Mouse (Mus musculus) left cerebral cortex, adult 9 months (tissue): ENCODE measurements around the gene Olfr804.

Source experiments
- DNase-seq, 2 experiments: peaks; one replicate each; pipeline ENCODE4 v3.0.0; 2022; ENCODE audit warnings: low spot score in 2 of 2

Gene Olfr804

GRCm38 (mm10) chr10:129702910-129703309, at the start of gene Olfr804:
Gene Olfr804, plus strand, starts transcription at chr10:129703210.
- DNase-seq, result no peak

DNA sequence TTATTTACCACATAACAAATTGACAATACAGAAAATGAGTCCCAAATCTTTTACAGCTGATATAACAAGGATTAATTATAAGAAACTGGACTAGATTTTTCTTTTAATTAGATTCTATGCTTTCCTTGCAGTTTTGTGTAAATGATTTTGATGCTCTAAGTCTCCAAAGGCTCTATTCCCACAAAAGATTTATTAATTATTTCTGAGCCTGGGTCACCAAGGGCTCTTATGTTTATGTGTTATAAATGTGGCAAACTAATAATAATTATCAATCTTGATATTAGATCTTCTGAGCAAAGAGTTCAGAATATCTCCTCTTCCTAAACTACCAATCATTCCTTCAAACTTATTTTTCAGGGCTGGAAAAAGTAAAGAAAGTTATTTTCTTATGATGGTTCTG, 45.6 kb upstream of the Olfr804 start, which contains the start of gene Olfr800:
Olfr800 (plus strand) TSS at position 301 of the 400 bp plus-strand sequence.
- DNase-seq, result no peak

GRCm38 (mm10) chr10:129673765-129674164, 29.2 kb upstream of the Olfr804 start, which contains the start of gene Olfr801:
Gene Olfr801, minus strand, starts transcription at chr10:129673865.
- DNase-seq, result no peak

DNA sequence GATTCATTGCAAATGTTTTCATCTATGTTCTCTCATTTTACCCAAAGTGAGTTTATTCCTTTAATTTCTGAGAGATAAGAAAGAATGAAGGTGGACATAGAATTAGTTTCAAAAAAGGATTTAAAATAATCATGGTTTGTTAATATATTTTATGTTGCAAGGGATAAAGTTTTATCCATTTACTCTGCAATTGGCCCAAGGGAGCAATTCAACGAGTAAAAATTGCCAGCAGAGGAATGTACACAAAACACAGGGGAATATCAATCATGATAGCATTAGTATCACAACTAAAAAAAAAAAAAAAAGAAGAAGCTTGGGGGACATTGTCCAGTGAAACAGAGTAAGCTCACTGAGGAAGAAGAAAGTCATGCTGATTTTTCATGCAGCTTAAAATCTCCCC, 14.9 kb upstream of the Olfr804 start, which contains the start of gene Olfr802:
Olfr802 (minus strand) TSS at position 101 of the 400 bp plus-strand sequence.
- DNase-seq, result no peak

DNA sequence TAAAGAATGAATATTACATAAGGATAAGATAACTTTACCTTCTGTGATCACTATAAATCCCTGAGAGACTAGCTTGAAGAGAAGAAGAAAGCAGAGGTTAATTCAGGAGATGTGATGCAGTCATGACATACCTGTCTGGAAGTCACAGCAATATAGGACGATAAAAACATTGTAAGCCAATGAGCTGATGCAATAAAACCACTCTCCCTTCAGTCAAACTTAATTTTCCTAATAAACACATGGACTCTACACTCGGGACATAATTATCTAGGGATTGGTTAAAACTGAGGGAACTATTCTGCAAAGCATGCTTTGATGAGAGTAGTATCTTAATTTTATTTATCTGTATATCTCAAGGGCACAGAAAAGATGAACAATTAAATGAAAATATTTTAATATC, 8.8 kb upstream of the Olfr804 start, which contains the start of gene Olfr803:
Olfr803 (minus strand) TSS at position 101 of the 400 bp plus-strand sequence.
- no peak for DNase-seq

DNA sequence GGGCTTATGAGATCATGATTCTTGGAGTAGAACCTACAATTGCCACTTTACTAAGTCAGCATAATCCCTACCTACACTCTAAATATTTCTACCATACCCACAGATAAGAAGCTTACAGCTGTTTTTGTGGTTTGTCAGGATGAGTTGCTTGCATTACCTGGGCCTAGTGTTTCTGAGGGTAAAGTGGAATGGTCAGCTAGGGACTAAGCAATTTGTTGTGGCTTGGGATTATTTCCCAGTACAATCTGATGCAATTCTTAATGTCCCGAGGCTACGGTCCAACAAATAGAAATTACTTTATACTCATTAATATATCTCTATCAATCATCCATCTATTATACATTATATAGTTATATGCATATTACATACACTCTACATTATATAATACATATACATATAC, 26.3 kb downstream of the Olfr804 start, which contains the start of gene Olfr805:
Olfr805 (minus strand) TSS at position 101 of the 400 bp plus-strand sequence.
- no peak for DNase-seq

DNA sequence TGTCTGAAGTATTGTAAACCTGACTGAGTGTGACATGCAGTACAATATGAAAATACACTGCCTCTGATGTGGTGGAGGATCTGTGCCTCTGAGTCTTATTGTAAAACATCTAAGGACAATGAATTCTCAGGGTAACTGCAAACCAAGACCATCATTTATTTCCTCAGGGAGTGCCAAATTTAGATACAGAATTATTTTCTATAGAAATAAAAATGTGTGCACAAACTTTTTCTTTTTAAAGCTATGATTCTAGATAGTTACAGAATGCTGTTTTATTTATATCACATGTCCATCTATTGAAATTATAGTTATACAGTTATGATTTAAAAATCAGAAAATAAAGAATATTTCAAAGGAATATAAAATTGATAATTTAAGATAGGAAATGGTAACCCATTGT, 38.8 kb downstream of the Olfr804 start, which contains the start of gene Olfr806:
Olfr806 (minus strand) TSS at position 101 of the 400 bp plus-strand sequence.
- DNase-seq, result no peak

- no peak for DNase-seq
Measured at GRCm38 (mm10) chr10:129757693-129758092, 54.7 kb downstream of the Olfr804 start, which contains the start of gene Olfr807. Gene Olfr807, minus strand, starts transcription at chr10:129757793.
